Mouse (Mus musculus) cerebellum, adult 2 months (tissue): ENCODE measurements at regions not wholly inside any gene's neighbourhood (a gene's known extent, or its start where the extent isn't known, plus 50 kb on each side); places are given as distances from the start of the nearest gene placed in this dataset.

Source experiments
- CTCF ChIP-seq: fragments of 200-500 bp; IDR thresholded peaks from 2 replicates; pipeline ENCODE4 v1.5.1; 2011; ENCODE audit warnings: low read depth, mild to moderate bottlenecking, control low read depth, low read length, moderate library complexity, borderline replicate concordance; ENCODE audit not compliant: insufficient read depth
- POLR2A ChIP-seq: fragments of 200-500 bp; IDR thresholded peaks from 2 replicates; pipeline ENCODE4 v1.6.1; 2011; ENCODE audit warnings: low read length, control low read depth, borderline replicate concordance; ENCODE audit not compliant: insufficient read depth

DNA sequence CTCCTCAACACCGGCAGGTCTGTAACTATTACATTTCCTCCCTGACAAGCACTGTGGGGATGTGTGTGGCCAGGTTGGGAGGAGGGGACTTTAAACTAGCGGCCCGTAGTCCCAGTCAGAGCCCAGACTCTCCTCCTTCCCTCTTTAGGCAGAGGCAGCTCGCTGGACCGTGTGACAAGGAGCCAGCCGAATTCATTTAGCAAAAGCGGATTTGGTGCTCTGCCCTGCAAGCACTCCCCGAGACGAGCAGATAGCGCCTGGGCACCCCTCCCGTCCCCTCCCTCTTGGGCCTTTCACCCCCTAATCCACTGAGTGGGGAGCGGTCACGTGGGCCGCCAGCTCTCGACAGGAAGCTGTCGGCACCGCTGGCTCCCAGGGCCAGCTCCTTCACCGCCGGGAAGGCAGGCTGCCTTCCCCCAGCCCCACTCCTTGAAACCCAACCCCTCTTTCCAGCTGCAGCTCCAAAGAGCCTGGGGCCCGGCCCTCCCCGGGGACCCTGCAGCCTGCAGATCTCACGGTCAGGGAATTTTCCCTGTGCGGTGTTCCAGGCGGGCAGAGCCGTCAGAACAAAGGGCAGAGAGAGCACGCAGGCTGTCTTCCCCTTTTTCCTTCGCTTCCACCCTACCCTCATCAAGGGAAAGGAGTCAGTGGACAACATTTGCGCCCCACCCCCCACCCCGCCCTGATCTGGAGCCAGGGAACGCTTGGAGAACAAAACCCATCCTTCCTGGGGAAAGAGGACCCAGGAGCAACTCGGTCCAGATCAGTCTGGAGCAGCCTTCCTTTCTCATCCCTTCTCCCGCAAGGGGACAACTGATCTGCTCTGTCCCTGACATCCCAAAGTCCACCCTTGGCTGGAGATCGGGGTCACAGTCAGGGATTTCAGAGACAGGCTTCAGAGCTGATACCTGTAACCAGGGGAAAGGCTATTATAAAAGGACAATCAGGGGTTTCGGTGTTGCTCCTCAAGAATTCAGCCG, 106.4 kb downstream of the Ephb3 start:
- no peak for TF ChIP-seq CTCF
- TF ChIP-seq POLR2A = no peak
